ENCODE assay signal across 9 mouse cellular contexts in the genomic region with DNA sequence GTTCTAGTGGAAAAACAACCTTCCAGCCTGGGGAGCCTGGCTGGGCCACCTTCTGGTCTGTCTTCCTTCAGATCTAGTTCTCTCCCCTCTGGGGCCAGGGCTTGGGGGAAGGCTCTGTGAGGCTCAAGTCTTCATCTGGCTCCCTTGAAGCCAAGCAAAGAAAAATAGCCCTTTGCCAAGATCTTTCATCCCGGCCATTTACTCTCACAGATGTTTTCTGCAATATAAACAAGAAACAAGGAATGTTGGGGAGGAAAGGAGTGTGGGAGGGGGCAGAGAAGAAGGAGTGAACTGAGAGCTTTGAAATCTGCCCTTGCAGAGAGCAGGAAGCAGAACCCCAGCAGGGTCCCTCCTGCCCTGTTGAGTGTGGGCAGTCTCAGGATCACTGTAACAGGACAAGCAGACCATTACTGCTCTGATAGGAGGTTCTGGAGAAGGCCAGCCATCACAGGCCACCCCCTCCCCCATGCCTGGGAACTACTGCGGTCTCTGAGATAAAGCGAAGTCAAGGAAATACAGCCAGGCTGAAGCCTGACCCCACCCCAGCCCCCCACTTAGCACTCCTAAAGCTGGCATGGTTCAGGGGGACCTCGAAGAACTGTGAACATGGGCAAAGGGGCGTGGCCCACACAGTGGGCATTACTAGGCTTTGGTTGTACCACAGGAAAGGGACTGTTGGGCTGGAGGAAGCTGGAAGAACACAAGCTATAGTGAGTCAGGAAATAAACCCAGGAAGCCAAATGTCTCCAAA.
DNase-seq lines count a peak whose midpoint lies in the region; ATAC-seq and TF ChIP-seq lines count a peak whose summit lies in the region.
"Had no signal": no experiment of that assay in that cellular context is flagged by ENCODE, and none has a peak within 500 bp of the region (broad histone marks: within the 10 kb centered on the region; RNA-seq: fewer than 3 reads in every experiment).

No protein-coding gene starts in this region.

- no peaks in the 10 kb centered on the region for H3K27me3 ChIP-seq in limb, embryonic 14.5 days (ENCODE audit: control insufficient read depth, insufficient read depth, low read length)
- no peaks in the 10 kb centered on the region for H3K27me3 ChIP-seq in stomach, embryonic 14.5 days (ENCODE audit: control insufficient read depth, insufficient read depth, low read length)

- no peak for TF ChIP-seq POLR2A in limb, embryonic 14.5 days (IDR thresholded peaks at IDR 0.05; ENCODE audit: borderline replicate concordance, extremely low read depth, insufficient read depth, insufficient read length)

- peaks cover 51% of the 10 kb centered on the region for H3K4me1 ChIP-seq in limb, embryonic 14.5 days (ENCODE audit: control insufficient read depth, insufficient read depth, low read length)
- peaks cover 59% of the 10 kb centered on the region for H3K4me1 ChIP-seq in stomach, embryonic 14.5 days (ENCODE audit: control insufficient read depth, insufficient read depth, low read length)

- whole genome bisulfite sequencing in limb, embryonic 14.5 days, result 44% methylated on average over 5 of the region's 5 CpGs
- 35% methylated on average over 5 of the region's 5 CpGs for WGBS in stomach, embryonic 14.5 days

- H3K9ac ChIP-seq in limb, embryonic 14.5 days (ENCODE audit: low read depth, low read length, severe bottlenecking), result no peak overlapping the region
- no peak overlapping the region for H3K9ac ChIP-seq in stomach, embryonic 14.5 days (replicated peaks; ENCODE audit: low read depth, low read length)

- no peaks in the 10 kb centered on the region for H3K36me3 ChIP-seq in limb, embryonic 14.5 days (ENCODE audit: control insufficient read depth, insufficient read depth, low read length)
- no peaks in the 10 kb centered on the region for H3K36me3 ChIP-seq in stomach, embryonic 14.5 days (ENCODE audit: control insufficient read depth, insufficient read depth, low read length)

- ATAC-seq in cerebellum, adult (ENCODE audit: insufficient number of reproducible peaks, low FRiP score, low TSS enrichment), result no peak
- ATAC-seq in limb, embryonic 14.5 days (ENCODE audit: low FRiP score, low read depth), result peak; percentile 52; the same call in 1 of the 2 replicates
- ATAC-seq in stomach, embryonic 14.5 days (ENCODE audit: insufficient number of reproducible peaks, insufficient read depth, low FRiP score, low read depth), result peak; percentile 78

- no peaks in the 10 kb centered on the region for H3K9me3 ChIP-seq in limb, embryonic 14.5 days (ENCODE audit: control insufficient read depth, low read length)
- H3K9me3 ChIP-seq in stomach, embryonic 14.5 days (ENCODE audit: control insufficient read depth, low read depth, low read length), result no peaks in the 10 kb centered on the region

- H3K4me2 ChIP-seq in limb, embryonic 14.5 days (replicated peaks; ENCODE audit: low read depth, low read length, severe bottlenecking), result no peak overlapping the region
- H3K4me2 ChIP-seq in stomach, embryonic 14.5 days (replicated peaks; ENCODE audit: low read depth, low read length), result peak overlapping the region; percentile 11; the same call in 1 of the 2 replicates

- no peak overlapping the region for H3K4me3 ChIP-seq in limb, embryonic 14.5 days (replicated peaks; ENCODE audit: low read length)
- H3K4me3 ChIP-seq in stomach, embryonic 14.5 days (ENCODE audit: low read depth, low read length), result no peak overlapping the region
- H3K4me3 ChIP-seq: myocyte had no signal

- H3K27ac ChIP-seq in limb, embryonic 14.5 days (replicated peaks; ENCODE audit: low read depth, low read length), result peak overlapping the region; percentile 52
- peak overlapping the region; percentile 92 for H3K27ac ChIP-seq in stomach, embryonic 14.5 days (ENCODE audit: low read length)

- DNase-seq in cerebellum, postnatal 10 days, result peak; percentile 34 to 40
- peak; percentile 61 for DNase-seq in ovary, adult 18-20 months (ENCODE audit: low spot score)
- DNase-seq in ovary, postnatal 10 days (ENCODE audit: low spot score), result no peak
- peak; percentile 74 for DNase-seq in limb, embryonic 14.5 days (ENCODE audit: low spot score)
- no peak for DNase-seq in gastrocnemius, adult 18-20 months (ENCODE audit: low spot score)
- DNase-seq in cerebellum, adult 11-12 months, result no peak

Comparison
In these comparisons a context has a peak if more than half of its experiments do, and no peak if none do; other contexts are left out.
1. DNase-seq: peak in cerebellum, postnatal 10 days (2 of 2), ovary, adult 18-20 months (single experiment) and limb, embryonic 14.5 days (single experiment); none in ovary, postnatal 10 days (single experiment), gastrocnemius, adult 18-20 months (single experiment) and cerebellum, adult 11-12 months (single experiment).